Mouse (Mus musculus) lung, adult 2 months (tissue): ENCODE measurements around the gene A930017K11Rik. TPM values are rescaled to one million over a fixed set of nuclear protein-coding genes. Genes with fewer than 3 reads are reported as not detected.

Source experiments
- DNase-seq: peaks from one replicate; pipeline ENCODE4 v3.0.0; 2022
- H3K4me1 ChIP-seq: fragments of 200-500 bp; 2 replicates; pipeline ENCODE4 v1.6.1; 2011; ENCODE audit warnings: low read length; ENCODE audit not compliant: control insufficient read depth, insufficient read depth
- H3K4me3 ChIP-seq: fragments of 200-500 bp; replicated peaks from 2 replicates; pipeline ENCODE3; 2011; ENCODE audit warnings: low read depth, mild to moderate bottlenecking, control low read depth, low read length; ENCODE audit errors: extremely low read depth
- CTCF ChIP-seq: fragments of 200-500 bp; IDR thresholded peaks from 2 replicates; pipeline ENCODE4 v1.5.1; 2011; ENCODE audit warnings: mild to moderate bottlenecking, low read length, control low read depth; ENCODE audit not compliant: insufficient read depth
- POLR2A ChIP-seq: fragments of 200-500 bp; IDR thresholded peaks from 2 replicates; pipeline ENCODE4 v1.6.1; 2011; ENCODE audit warnings: low read depth, mild to moderate bottlenecking, control low read depth, low read length, borderline replicate concordance; ENCODE audit errors: extremely low read depth
- WGBS: fragments of 180-500 bp; shearing (Covaris S2); methylation state at CpG from one replicate; pipeline ENCODE4 v1.1.7; 2018; 5-methylcytosine and 5-hydroxymethylcytosine counted together
- polyA plus RNA-seq: library from polyadenylated mRNA; depleted of rRNA; stranded (reverse); fragments of >200 nt; gene quantifications from 2 replicates; pipeline ENCODE4 v1.2.3, GENCODE M21; 2012

Gene A930017K11Rik
- polyA plus RNA-seq, 1 experiment: not detected

- DNase-seq: no peak
- Histone ChIP-seq H3K4me1 (no peaks in the 10 kb centered on the region), H3K4me3 (no peak overlapping the region)
- WGBS: 67% methylated on average over 9 of the region's 9 CpGs
- no peak for TF ChIP-seq POLR2A
- no peak for TF ChIP-seq CTCF
These were observed 8.6 kb downstream of the A930017K11Rik start for GRCm38 (mm10) chr17:25943769-25944168.

DNA sequence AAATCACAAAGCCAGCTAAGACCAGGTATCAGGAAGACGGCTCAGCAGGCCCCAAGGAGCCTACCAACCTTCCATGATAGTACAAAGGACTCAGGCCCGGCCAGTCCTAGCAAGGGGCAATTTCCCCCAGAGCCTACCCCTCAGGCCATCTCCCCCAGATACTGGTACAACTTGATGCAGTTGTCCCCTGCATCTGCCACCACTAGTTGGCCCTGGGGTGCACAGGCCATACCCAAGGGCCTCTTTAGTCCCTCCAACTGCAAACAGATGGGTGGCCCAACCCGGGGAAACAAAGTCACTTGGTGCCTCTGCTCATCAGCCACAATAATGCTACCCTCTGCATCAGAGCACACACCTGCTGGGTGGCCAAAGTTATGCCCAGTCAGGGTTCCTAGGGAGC lies 9.1 kb downstream of the A930017K11Rik start:
- TF ChIP-seq POLR2A (no peak), CTCF (no peak)
- DNase-seq: no peak
- Histone ChIP-seq H3K4me3 (no peak overlapping the region), H3K4me1 (no peaks in the 10 kb centered on the region)
- 87% methylated on average over 3 of the region's 3 CpGs for WGBS

DNA sequence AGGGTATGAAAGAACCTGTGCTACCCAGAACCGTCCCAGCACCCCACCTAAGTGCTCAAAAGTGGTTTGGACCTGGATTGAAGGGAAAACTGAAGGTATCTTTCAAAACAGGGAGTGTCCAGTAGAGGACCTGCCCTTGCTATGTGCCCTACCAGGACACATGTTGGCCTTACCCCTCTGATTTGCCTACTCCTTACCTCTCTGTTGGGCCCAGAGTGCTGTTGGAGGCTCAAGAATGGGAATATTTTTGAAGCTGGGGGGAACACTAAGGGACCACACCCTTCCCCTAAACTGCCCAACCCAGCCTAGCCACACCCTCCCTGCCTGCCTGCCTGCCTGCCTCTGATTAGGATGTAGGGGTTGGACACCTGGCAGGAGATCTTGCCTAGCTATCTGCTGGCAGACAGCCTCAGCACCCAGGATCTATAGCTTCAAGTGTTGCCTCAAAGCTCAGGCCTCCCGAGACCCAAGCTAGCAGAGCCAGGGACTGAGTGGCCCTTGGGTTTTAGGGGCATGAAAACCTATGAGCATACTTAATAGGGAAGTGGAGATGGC lies 9.7 kb downstream of the A930017K11Rik start:
- Histone ChIP-seq H3K4me3 (no peak overlapping the region), H3K4me1 (no peaks in the 10 kb centered on the region)
- 69% methylated on average over 2 of the region's 2 CpGs for WGBS
- TF ChIP-seq POLR2A: no peak
- no peak for TF ChIP-seq CTCF
- DNase-seq: no peak

GRCm38 (mm10) chr17:25941511-25942241 lies 10.7 kb downstream of the A930017K11Rik start:
- TF ChIP-seq POLR2A (peak; percentile 46; the same call in 1 of the 2 replicates), CTCF (no peak)
- 3% methylated on average over 54 of the region's 54 CpGs for WGBS
- H3K4me1 ChIP-seq: no peaks in the 10 kb centered on the region
- H3K4me3 ChIP-seq: peak overlapping the region; percentile 96
- peak; percentile 79 for DNase-seq

DNA sequence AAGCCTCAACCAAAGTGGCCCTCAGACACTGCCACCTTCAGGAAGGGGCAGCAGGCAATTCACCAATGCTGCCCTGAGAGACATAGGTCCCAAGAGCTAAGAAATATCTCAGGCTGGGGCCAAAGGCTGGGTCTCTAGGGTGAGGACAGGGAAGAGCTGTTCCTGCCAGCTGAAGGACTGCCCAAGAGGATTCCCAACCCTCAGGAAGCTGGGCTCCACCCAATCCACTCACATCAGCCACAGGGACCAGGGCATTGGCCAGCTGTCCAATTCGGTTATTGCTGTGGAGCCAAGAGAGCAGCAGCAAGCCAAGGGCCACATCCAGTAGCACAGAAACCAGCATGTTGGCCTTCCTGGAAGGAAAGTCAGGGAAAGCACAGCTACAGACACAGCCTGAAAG lies 17.8 kb downstream of the A930017K11Rik start:
- DNase-seq: no peak
- TF ChIP-seq CTCF (no peak), POLR2A (no peak)
- H3K4me3 ChIP-seq: no peak overlapping the region
- 77% methylated on average over 1 of the region's 1 CpGs for WGBS
- H3K4me1 ChIP-seq: no peaks in the 10 kb centered on the region

- no peak for DNase-seq
- 78% methylated on average over 2 of the region's 2 CpGs for WGBS
- Histone ChIP-seq H3K4me1 (no peaks in the 10 kb centered on the region), H3K4me3 (no peak overlapping the region)
- TF ChIP-seq POLR2A: no peak
- TF ChIP-seq CTCF: no peak
These were observed 27.0 kb downstream of the A930017K11Rik start for GRCm38 (mm10) chr17:25925348-25925747.

DNA sequence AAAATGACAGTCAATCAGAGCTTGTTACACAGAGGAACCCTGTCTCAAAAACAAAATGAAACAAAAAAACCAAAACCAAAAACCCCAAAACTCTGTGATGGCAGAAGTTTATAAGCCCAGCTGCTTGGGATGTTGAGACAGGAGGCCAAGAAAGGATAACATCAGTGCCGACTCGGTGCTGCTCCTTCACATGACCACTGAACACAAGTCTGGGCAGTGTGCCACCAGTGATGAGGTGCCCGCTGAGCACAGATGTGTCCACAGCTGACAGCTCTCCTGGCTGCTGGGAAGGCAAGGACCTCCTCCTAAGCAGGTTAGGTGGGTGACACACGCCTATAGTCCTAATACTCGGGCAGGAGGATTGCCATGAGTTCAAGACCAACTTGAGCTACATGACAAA lies 30.2 kb downstream of the A930017K11Rik start:
- TF ChIP-seq CTCF (no peak), POLR2A (no peak)
- WGBS: 60% methylated on average over 5 of the region's 5 CpGs
- DNase-seq: no peak

GRCm38 (mm10) chr17:25919786-25920642 lies 32.4 kb downstream of the A930017K11Rik start:
- DNase-seq: peak; percentile 100
- under 1% methylated on average over 35 of the region's 40 CpGs for WGBS
- H3K4me3 ChIP-seq: peak overlapping the region; percentile 79
- TF ChIP-seq CTCF (no peak), POLR2A (peak; percentile 89)
- peaks cover 17% of the 10 kb centered on the region for H3K4me1 ChIP-seq

More for the DNA sequence above, 30.2 kb downstream of the A930017K11Rik start:
- H3K4me3 ChIP-seq: no peak overlapping the region
- peaks cover 15% of the 10 kb centered on the region for H3K4me1 ChIP-seq

DNA sequence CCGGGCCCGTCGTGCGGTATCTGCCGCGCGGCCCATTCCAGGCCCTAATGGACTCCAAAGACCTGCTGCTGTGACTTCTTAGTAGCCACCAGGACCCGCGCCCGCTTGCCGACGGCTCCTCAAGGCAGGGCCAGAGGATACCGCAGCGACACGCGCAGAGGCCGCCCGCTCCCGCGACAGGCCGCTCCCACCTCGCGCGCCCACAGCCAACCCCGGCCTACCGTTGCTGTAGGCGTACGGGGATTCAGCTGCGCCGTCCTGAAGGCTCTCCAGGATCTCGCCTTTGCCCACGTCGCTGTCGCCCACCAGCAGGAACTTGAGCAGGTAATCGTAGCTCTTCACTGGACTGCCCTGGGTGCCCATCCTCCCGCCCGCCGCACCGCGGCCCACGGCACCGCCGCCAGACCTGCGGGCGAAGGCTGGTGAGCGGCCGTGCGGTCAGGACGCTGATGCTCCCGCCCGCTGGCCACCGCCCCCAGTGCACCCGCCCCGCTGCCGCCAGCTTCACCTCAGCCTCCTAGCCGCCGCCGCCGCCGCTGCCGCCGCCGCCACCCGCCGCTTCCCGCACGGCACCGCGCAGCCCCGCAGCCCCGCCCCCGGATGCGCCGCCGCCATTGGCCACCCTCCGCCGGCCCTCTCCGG lies 33.1 kb downstream of the A930017K11Rik start, which contains the start of gene Rab40c:
Gene Rab40c, minus strand, starts transcription at position 584 of the 642 bp plus-strand sequence.
- DNase-seq: no peak
- under 1% methylated on average over 70 of the region's 78 CpGs for WGBS
- no peak for TF ChIP-seq POLR2A
- TF ChIP-seq CTCF: no peak
- H3K4me1 ChIP-seq: peaks cover 17% of the 10 kb centered on the region
- peak within 1 kb of the TSS; percentile 99 for H3K4me3 ChIP-seq
